Mouse (Mus musculus) limb, embryonic 11.5 days (tissue): ENCODE results near the gene 6430548M08Rik. TPM values are rescaled to one million over a fixed set of nuclear protein-coding genes. Genes with fewer than 3 reads are reported as not detected.

Experiments
- ATAC-seq: fragments of 200-750 bp; cut with Nextera tagmentation; 2 replicates; pipeline ENCODE4 v1.8.0; 2017; ENCODE audit warnings: low read depth; ENCODE audit not compliant: insufficient number of reproducible peaks, low FRiP score, low TSS enrichment
- DNase-seq: peaks from one replicate; pipeline ENCODE4 v3.0.0-alpha.2; 2015; ENCODE audit warnings: low spot score
- H3K27ac ChIP-seq: fragments of 300-500 bp; sonication (generic); replicated peaks from 2 replicates; pipeline ENCODE4 v1.5.1; 2014; ENCODE audit warnings: low read depth, mild to moderate bottlenecking, low read length
- H3K27me3 ChIP-seq: fragments of 300-500 bp; sonication (generic); 2 replicates; pipeline ENCODE4 v1.6.1; 2014; ENCODE audit warnings: mild to moderate bottlenecking, low read length, mixed read lengths; ENCODE audit not compliant: control insufficient read depth, insufficient read depth
- H3K36me3 ChIP-seq: fragments of 300-500 bp; sonication (generic); 2 replicates; pipeline ENCODE4 v1.6.1; 2014; ENCODE audit warnings: mild to moderate bottlenecking, low read length, moderate library complexity, mixed read lengths; ENCODE audit not compliant: control insufficient read depth, insufficient read depth
- H3K4me1 ChIP-seq: fragments of 300-500 bp; sonication (generic); 2 replicates; pipeline ENCODE4 v1.6.1; 2014; ENCODE audit warnings: low read length, mixed read lengths; ENCODE audit not compliant: control insufficient read depth, insufficient read depth
- H3K4me2 ChIP-seq: fragments of 300-500 bp; sonication (generic); 2 replicates; pipeline ENCODE4 v1.6.1; 2014; ENCODE audit warnings: low read depth, mild to moderate bottlenecking, moderate library complexity; ENCODE audit not compliant: severe bottlenecking
- H3K4me3 ChIP-seq: fragments of 300-500 bp; sonication (generic); 2 replicates; pipeline ENCODE4 v1.5.1; 2014; ENCODE audit warnings: low read depth, low read length
- H3K9ac ChIP-seq: fragments of 300-500 bp; sonication (generic); 2 replicates; pipeline ENCODE4 v1.6.1; 2014; ENCODE audit warnings: mild to moderate bottlenecking, low read length
- H3K9me3 ChIP-seq: fragments of 300-500 bp; sonication (generic); 2 replicates; pipeline ENCODE4 v1.6.1; 2016; ENCODE audit warnings: low read length; ENCODE audit not compliant: control insufficient read depth
- WGBS: fragments of 180-500 bp; shearing (Covaris S2); extraction: QIAGEN DNeasy Blood & Tissue Kit; methylation state at CpG from one replicate; pipeline ENCODE4 v1.1.7; 2014; 5-methylcytosine and 5-hydroxymethylcytosine counted together
- polyA plus RNA-seq: library from polyadenylated mRNA; unstranded; fragments of >200 nt; fragmentation: Nextera tagmentation; extraction: Ambion mirVana; gene quantifications from 2 replicates; pipeline ENCODE4 v1.2.1, GENCODE M21; 2014

6430548M08Rik gene
- polyA plus RNA-seq, 1 experiment from 2014 or later: 1.8 TPM

DNA sequence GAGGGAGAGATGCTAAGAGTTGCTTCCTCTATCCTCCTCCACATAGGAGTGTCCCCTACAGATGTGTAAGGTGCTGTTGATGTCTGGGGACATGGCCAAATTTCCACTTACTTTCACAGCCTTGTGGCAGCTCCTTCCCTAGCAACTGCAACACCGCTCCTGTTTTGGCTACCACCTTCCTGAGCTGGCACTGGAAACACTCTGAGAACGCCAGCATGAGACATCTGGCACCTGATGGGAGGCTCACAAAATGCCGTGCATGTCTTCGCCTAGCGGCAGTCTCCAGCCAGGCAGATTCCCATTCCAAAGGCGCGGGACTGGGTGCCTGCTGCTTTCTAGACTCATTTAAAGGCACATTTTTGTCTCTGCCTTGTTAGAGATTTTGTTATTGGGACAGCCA is 22.7 kb downstream of the 6430548M08Rik start:
- H3K9me3 ChIP-seq: no peaks in the 10 kb centered on the region
- no peak overlapping the region for H3K4me2 ChIP-seq
- H3K27ac ChIP-seq: no peak overlapping the region
- ATAC-seq: no peak
- whole genome bisulfite sequencing: 67% methylated on average over 7 of the region's 7 CpGs
- no peak overlapping the region for H3K9ac ChIP-seq
- no peaks in the 10 kb centered on the region for H3K27me3 ChIP-seq
- H3K36me3 ChIP-seq: no peaks in the 10 kb centered on the region
- no peaks in the 10 kb centered on the region for H3K4me1 ChIP-seq
- no peak for DNase-seq
- H3K4me3 ChIP-seq: no peak overlapping the region

DNA sequence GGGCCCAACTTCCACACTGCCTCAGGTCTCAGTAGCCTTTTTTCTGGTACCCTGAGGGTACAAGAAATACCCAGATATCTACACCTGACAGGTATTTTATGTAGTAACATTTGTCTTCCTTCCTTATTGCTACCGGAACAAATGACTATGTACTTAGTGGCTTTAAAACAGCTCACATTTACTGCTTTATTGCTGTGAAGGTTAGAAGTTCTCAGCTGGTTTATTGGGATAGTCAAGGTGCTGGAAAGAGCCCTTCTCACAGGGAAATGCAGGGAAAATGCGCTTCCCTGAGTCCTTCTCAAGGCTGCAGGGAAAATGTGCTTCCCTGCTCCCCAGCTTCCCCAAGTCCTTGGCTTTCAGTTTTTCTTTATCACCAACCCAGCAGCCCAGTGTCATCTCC is 25.0 kb downstream of the 6430548M08Rik start:
- Histone ChIP-seq H3K4me1 (no peaks in the 10 kb centered on the region), H3K36me3 (no peaks in the 10 kb centered on the region), H3K27me3 (no peaks in the 10 kb centered on the region), H3K9ac (no peak overlapping the region), H3K9me3 (no peaks in the 10 kb centered on the region), H3K4me3 (no peak overlapping the region), H3K4me2 (no peak overlapping the region), H3K27ac (no peak overlapping the region)
- 56% methylated on average over 2 of the region's 2 CpGs for WGBS
- DNase-seq (no peak), ATAC-seq (no peak)

DNA sequence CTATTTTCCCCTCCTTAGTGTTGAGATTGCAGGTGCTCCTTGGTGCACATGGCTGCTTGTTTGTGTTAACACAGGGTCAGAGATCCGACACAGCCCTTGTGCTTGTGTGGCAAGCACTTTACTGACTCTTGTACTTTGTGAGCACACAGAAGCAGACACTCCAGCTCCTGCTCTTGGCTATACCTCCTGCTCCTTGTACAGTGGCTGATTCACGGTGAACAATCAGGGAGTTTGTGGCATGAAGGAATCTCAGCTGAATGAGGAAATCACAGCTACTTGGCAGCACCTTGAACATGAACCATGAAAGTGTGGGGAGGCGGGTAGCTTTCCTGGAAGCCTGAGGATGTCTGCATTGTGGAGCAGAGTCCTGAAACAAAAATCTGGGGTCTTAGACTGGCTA is 26.8 kb downstream of the 6430548M08Rik start:
- Histone ChIP-seq H3K4me2 (no peak overlapping the region), H3K9me3 (no peaks in the 10 kb centered on the region), H3K4me3 (no peak overlapping the region), H3K36me3 (no peaks in the 10 kb centered on the region), H3K27ac (no peak overlapping the region), H3K9ac (no peak overlapping the region), H3K27me3 (no peaks in the 10 kb centered on the region), H3K4me1 (peaks cover 6% of the 10 kb centered on the region)
- no peak for DNase-seq
- 69% methylated on average over 3 of the region's 3 CpGs for WGBS
- ATAC-seq: no peak

DNA sequence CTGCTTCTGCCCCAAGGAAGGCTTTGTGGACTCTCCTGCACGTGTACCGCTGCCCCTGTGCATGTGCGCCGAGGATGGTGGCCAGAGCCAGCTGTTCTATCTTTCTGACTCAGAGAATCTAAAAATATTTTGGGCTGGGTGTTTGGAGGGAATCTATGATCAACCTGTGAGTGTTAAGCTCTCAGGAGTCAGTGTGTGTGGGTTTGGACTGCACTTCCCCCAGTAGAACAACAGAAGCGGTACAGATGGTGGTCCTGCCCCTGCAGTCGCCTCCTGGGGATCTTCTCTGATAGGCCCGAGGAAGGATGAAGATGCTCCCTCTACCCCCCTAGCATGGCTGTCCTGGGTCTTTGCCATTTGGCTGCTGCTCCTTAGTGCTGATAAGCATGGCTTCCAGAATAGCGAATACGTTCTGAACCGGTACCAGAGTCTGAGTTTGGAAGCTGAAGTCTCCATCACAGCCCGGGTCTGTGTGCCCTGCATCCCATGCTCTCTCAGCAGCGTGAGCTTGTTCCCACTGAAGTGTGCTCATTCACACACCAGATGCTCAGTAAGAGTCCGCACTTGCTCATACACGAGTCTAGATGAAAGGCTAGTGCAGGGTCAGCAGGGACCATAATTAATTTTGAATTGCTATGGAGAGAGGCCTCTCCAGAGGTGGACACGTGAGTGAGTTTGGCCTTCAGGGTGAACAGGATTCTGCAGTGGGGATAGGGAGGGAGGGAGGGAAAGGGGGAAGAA is 30.1 kb downstream of the 6430548M08Rik start:
- Histone ChIP-seq H3K4me1 (peaks cover 6% of the 10 kb centered on the region), H3K27ac (no peak overlapping the region), H3K4me3 (no peak overlapping the region), H3K27me3 (no peaks in the 10 kb centered on the region), H3K9me3 (no peaks in the 10 kb centered on the region), H3K4me2 (no peak overlapping the region), H3K36me3 (no peaks in the 10 kb centered on the region), H3K9ac (no peak overlapping the region)
- ATAC-seq (no peak), DNase-seq (no peak)
- 61% methylated on average over 15 of the region's 15 CpGs for WGBS

DNA sequence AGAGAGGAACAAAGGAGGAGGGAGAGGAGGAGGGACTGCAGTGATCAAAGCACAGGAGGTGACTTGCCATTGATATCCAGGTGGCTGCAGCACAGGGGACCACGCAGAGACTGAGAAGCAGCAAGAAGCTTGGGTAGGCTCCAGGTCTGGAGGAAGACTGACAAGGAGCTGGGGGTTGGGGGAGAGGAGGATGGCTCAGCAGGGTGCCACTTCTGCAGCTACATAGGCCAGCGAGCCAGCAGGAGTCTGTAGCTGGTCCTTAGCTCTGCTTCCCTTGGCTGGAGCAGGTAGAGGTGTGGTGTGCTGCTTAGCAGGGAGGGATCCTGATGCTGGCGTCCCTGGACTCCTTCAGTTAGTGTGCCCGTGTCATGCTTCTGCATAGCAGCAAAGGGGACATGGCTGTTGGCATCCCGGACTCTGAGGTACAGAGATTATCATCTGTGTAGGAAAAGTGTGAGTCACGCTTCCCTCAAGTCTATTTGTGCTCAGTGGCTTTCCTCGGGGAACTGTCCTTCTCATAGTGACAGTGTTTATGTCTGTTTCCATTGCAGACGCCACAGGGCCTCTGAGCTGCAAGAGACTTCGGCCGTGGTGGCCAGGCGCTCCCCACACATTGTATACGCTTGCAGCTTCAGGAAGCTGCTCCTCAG is 30.8 kb downstream of the 6430548M08Rik start:
- H3K9me3 ChIP-seq: no peaks in the 10 kb centered on the region
- no peaks in the 10 kb centered on the region for H3K27me3 ChIP-seq
- ATAC-seq (no peak), DNase-seq (no peak)
- H3K36me3 ChIP-seq: no peaks in the 10 kb centered on the region
- no peak overlapping the region for H3K27ac ChIP-seq
- 0 out of 2 replicates have a peak overlapping the region, but pooled peaks have one; percentile 12 for H3K9ac ChIP-seq
- peaks cover 6% of the 10 kb centered on the region for H3K4me1 ChIP-seq
- no peak overlapping the region for H3K4me2 ChIP-seq
- H3K4me3 ChIP-seq: no peak overlapping the region
- 57% methylated on average over 12 of the region's 12 CpGs for WGBS

DNA sequence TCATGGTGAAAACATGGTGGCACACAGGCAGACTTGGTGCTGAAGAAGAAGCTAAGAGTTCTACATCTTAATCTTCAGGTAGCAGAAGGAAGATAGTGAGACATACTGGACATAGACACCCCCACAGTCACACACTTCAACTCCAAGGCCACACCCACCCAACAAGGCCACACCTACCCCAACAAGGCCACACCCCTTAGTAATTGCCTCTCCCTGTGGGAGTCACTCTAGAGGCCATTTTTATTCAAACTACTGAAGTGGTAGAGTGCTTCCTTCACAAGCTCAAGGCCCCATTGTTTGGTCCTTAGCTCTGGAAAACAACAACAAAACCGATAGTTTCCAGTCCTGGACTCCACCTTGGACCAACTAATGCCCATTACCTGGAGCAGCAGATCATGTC is 32.1 kb downstream of the 6430548M08Rik start:
- DNase-seq: no peak
- Histone ChIP-seq H3K27ac (no peak overlapping the region), H3K4me1 (peaks cover 6% of the 10 kb centered on the region), H3K36me3 (no peaks in the 10 kb centered on the region), H3K4me2 (no peak overlapping the region), H3K27me3 (no peaks in the 10 kb centered on the region), H3K9ac (no peak overlapping the region), H3K4me3 (no peak overlapping the region), H3K9me3 (no peaks in the 10 kb centered on the region)
- 93% methylated on average over 1 of the region's 1 CpGs for WGBS
- no peak for ATAC-seq

DNA sequence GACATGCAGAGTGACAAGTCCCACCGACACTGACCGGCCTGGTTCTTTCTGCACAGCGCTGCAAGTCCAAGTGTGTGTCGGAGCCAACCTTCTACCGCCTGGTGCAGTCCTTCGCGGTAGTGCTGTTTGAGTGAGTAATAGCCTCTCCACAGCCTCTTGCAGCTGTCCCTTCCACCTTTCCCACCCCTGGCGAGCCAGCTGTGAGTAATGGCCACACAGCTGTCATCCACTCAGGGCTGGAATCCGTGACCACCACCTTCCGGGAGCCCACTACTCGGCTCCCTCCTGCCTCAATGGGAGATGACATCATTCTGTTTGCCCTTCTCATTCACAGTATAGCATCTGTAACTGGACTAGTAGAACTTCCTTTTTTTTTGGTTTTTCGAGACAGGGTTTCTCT is 36.1 kb downstream of the 6430548M08Rik start:
- no peaks in the 10 kb centered on the region for H3K36me3 ChIP-seq
- 72% methylated on average over 12 of the region's 12 CpGs for WGBS
- no peaks in the 10 kb centered on the region for H3K27me3 ChIP-seq
- H3K9ac ChIP-seq: no peak overlapping the region
- no peak overlapping the region for H3K27ac ChIP-seq
- no peak overlapping the region for H3K4me2 ChIP-seq
- H3K9me3 ChIP-seq: no peaks in the 10 kb centered on the region
- no peak overlapping the region for H3K4me3 ChIP-seq
- ATAC-seq (no peak), DNase-seq (no peak)
- H3K4me1 ChIP-seq: peaks cover 12% of the 10 kb centered on the region

DNA sequence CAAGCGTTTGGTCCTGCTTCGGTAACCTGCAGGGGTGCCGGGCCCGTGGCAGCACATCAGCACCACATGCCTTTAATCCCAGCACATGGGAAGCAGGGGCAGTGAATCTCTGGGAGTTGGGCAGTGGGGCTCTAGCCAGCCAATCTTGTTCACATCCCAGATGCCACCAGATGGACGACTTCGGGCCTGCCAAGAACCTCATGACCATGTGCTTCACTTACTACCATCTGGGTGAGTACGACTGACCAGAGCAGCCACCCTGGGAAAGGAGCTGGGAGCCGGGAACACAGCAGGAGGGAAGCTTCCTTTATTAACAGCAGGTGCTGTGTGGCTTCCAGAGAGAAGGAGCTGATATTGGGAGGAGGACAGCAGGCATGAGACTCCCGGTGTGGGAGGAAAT is 37.2 kb downstream of the 6430548M08Rik start:
- H3K4me1 ChIP-seq: peaks cover 18% of the 10 kb centered on the region
- no peak overlapping the region for H3K9ac ChIP-seq
- H3K9me3 ChIP-seq: no peaks in the 10 kb centered on the region
- H3K27me3 ChIP-seq: no peaks in the 10 kb centered on the region
- H3K4me3 ChIP-seq: no peak overlapping the region
- ATAC-seq (no peak), DNase-seq (no peak)
- 59% methylated on average over 9 of the region's 9 CpGs for whole genome bisulfite sequencing
- H3K4me2 ChIP-seq: no peak overlapping the region
- no peaks in the 10 kb centered on the region for H3K36me3 ChIP-seq
- no peak overlapping the region for H3K27ac ChIP-seq
